Mouse (Mus musculus) layer of hippocampus, postnatal 10 days (tissue): ENCODE data around the gene Mat1a. TPM values are rescaled to one million over a fixed set of nuclear protein-coding genes. Genes with fewer than 3 reads are reported as not detected.

Source experiments
- DNase-seq, 2 experiments: peaks; one replicate each; pipeline ENCODE4 v3.0.0; 2021; ENCODE audit warnings: low spot score in 2 of 2
- total RNA-seq, 2 experiments: library from RNA; stranded (reverse); gene quantifications; 2 replicates each; pipeline ENCODE4 v1.2.3; 2021

Mat1a gene
- total RNA-seq, 2 experiments from 2014 or later, result not detected

DNA sequence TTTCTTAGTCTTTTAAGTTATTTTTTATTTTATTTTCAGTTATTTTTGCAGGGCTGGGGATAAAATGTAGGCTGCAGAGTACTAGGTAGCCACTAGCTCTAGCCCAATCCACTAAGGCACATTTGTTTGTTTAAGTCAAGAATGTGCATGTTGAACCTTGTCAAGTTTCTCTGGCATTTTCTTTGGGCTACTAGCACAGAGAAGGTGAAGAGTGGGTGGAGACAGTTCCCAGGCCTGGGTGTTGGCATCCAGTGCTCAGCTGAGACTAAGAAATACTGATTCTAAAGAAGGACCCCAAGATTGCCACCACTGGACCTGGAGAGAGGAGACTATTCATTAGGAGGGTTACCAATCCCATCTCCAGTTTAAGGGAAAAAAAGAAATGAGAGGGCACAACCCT is 32.2 kb downstream of the Mat1a start:
- DNase-seq, result no peak

DNA sequence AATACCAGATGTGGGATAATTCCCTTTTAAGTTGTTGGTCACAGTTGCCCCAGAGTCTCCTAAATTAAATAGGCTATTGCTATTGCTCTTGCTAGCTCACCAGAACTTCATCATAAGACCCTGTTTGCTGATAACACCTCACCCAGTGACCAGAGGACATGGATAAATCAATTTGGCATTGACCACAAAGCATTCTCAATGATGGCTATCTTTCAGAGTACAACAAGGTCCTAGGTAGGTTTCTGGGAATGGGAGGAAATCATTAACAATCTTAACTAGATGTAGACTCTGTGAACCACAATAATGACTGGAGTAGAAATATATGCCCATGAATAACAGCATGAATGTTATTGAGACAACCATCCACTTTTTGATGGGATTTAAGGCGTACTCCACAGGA is 35.9 kb downstream of the Mat1a start:
- no peak for DNase-seq

DNA sequence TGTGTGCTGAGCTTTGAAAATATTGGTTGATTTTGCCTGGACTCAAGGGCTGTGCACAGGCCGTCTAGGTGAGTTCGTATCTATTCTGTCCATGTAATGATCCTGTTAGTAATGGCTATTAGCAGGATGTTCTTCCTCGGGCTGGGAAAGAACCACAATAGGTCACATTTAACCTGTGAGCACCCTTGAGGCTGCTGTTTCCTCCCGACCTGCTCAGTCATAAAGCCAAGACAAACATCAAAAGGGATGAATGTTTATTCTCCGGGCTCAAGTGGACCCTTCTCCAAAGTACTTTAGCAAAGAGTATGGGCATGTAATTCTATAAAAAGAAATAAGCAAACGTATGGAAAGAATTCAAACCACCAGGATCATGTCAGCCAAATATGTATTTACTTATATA is 41.2 kb downstream of the Mat1a start:
- DNase-seq, result no peak

DNA sequence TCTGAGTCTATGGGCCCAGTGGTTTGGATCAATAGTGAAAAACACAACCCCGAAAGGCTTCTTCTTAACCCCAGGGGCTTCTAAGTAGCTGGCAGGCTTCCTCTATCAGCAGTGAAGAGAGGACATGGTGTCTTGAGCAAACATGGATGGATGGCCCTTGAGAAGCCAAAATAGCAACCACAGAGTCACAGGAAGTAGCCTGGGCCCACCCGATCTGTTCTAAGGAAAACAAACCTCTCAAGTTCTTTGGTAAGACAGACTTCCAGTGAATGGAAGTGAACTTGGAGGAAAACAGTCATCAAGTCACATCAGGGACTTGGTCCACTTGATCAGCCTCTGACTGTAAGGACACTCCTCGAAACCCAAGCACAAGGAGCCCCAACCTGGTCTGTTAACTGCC is 42.1 kb downstream of the Mat1a start:
- no peak for DNase-seq

DNA sequence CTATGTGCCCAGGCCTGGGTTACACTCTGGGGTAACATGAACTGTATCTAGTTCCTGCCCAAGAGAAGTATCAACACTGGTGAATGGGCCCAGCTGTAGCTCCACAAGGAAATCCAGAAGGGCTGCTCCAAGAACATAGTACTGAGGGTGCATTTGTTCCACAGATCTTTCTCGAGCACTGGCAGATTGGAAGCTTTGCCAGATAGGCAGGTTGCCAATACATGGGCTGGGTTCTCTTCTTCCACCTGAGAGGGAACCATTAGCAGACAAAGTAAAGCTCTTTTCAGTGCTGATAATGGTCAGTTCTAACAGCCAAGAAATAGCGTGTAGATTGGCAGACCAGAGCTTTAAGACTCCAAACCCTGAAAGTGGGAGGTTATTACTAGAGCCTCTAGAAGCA is 42.5 kb downstream of the Mat1a start:
- DNase-seq, result no peak

DNA sequence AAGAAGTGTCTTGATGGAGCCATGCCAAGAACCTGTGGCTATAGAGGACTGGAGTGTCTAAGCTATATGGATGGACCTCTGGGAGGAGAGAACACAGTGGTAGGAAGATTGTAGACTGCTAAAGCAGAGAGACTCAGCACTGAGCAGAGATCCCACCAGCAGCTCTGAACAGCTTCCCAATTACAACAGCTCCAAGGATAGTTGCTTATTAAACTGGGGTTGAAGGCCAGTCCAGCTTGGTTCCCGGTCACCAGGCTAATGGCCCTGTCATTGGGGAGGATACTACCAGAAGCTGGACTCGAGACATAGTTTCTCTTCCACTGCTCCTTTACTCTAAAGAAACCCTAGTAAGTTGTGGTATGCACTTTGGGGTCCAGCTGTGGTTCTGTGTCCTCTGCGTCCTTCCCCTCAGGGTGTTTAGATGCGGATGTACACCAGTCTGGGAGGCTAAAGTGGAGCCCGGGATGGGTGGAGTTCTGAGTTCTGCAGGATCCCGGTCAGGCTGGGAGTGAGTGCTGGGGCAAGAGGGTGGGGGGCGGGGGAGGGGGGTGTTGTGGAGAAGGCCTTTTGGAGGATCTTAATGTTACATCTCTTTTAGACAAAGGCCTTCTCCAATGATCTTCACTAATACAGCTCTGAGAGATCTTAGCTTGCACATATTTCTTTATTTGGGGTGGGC is 46.5 kb downstream of the Mat1a start, which contains the start of gene Mbl1:
TSS of gene Mbl1 (plus strand) at position 239 of the 679 bp plus-strand sequence.
- DNase-seq, result no peak

DNA sequence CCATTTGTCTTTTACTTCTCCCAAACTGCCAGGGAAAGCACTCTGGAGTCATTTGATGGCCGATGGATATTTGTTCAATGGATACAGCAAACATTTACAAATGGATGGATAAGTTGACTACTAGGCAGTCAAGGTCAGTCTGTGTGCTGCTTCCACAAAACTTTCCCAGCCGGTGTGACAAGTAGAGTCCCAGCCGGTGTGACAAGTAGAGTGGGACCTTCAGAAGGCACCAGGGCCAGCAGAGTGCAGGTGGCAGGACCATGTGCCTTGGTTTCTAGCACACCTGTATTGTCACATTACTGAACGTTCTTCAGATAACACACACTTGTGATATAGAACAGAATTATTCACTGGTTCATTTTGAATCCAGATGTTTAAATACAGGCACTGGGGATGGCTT is 55.2 kb downstream of the Mat1a start:
- DNase-seq, result no peak

DNA sequence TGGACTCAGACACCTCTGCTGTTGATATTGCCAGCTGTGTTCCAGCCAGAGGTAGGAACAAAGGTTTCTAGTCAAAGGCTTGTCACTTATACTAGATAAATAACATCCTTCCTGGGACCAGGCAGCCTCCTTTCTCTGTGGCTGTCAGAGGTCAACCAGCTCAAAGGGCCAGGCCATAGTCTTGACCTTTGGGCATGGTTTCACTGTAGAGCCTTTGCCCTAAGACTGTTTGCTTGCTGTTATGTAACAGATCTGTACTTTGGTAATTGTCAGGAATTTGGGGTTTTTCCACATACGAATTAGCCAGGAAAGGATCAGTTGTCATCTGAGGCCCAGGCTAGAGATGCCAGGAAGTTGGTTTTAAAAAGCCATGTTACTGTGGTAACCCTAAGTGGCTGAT is 55.9 kb downstream of the Mat1a start:
- DNase-seq, result no peak

DNA sequence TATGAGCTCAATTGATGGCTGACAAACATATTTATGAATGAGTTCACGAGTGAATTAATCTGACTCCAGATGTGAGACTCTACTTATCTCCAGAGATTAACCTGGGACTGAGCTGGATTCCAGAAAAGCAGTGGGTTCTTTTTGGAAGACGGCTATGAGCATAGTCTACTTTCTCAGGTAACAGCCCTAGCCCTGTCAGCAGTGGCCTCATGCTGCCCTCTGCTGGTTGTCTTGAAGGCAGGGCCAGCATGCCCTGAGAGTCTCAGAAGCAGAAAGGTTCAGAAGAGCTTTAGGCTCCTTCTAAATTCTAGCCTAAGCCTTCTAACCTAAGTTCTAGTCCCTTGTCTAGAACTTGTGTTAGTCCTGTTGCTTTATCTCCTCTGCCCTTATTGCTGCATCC is 57.8 kb downstream of the Mat1a start:
- peak; percentile 25 to 33 for DNase-seq

DNA sequence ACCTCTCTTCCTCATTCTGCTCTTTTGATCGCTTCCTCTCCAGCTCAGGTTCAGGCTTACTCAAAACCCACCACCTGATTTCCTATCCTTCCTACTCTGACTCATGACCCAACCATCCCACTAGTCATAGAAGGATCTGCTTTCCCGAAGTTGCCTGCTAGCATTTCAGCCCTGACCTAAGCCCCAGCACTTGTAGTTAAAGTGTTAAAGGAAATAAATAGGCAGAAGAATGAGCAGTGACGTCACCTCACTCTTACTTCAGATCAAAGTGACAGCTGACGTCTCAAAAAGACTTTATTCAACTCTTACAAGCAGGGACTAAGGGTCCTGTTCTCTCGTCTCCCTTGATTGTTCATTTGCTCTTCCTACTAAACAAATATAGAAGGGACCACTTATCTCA is 62.4 kb downstream of the Mat1a start:
- DNase-seq, result no peak

DNA sequence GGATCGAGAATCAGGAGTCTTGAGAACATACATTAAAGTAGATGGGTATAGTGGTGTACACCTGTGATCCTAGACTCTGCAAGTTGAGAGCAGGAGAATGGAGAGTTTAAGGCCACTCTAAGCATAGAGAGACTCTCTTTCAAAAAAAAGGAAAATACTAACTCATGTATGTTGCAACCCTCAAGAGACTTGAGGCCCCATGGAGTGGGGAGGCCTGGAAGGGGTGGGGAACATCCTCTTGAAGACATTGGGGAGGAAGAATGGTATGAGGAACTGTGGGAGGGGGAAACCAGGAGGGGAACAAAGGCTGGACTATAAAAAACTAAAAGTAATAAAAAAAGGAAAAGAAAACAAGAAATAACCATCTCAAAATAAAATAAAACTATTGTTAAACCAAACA is 63.7 kb downstream of the Mat1a start:
- no peak for DNase-seq

DNA sequence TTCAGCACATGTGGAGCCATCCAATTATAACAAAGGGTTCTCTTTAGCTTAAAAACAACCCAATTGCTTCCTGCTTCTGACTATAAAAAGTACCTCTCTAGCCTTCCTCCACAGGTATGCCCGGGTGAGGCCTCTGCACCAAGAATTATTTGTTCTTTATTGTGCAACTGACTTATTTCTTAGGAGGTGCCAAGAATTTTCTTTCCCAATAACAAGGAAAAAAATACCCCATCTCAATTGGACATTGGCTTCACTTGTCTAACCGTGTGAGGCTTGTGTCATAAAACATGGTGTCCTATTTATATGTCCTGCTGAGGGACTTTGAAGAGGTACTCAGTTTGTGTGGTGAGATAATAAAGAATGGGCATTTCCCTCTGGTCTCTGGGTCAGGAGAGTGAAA is 65.7 kb downstream of the Mat1a start:
- no peak for DNase-seq

Other genes with a start within 250 kb of the Mat1a start
- 1 to 10 TPM; 1.6 to 3.3 TPM for gene Sh2d4b, start 211.8 kb upstream of the Mat1a start, total RNA-seq
- 10 to 100 TPM; 47.3 to 48.7 TPM for gene Tspan14, start 138.2 kb upstream of the Mat1a start, total RNA-seq
- gene Fam213a, start 91.2 kb upstream of the Mat1a start, total RNA-seq, result 100 to 1,000 TPM; 132 to 150 TPM
- 1 to 10 TPM in 1 of 2 experiments, under 1 TPM in 1; 0.71 to 1.2 TPM for gene Dydc2, start 35.8 kb upstream of the Mat1a start, total RNA-seq
- not detected for gene Dydc1, start 32.1 kb upstream of the Mat1a start, total RNA-seq
- not detected for gene Sftpa1, start 26.7 kb downstream of the Mat1a start, total RNA-seq
- gene Mbl1, start 46.4 kb downstream of the Mat1a start, total RNA-seq, result not detected
- not detected for gene Sftpd, start 80.1 kb downstream of the Mat1a start, total RNA-seq
- not detected for gene Gm2832, start 173.8 kb downstream of the Mat1a start, total RNA-seq
- gene Gm5798, start 243.6 kb downstream of the Mat1a start, total RNA-seq, result not detected